Mouse (Mus musculus) megakaryocyte-erythroid progenitor cell, adult 5-6 weeks (primary cell): ENCODE measurements around the gene Mgat4c. TPM values are rescaled to one million over a fixed set of nuclear protein-coding genes. Genes with fewer than 3 reads are reported as not detected.
"Not testable (repeated sequence)": the region's sequence is repeated elsewhere in the genome, so short reads cannot be mapped to it uniquely, and the experiment has no call there.

Experiments
- ATAC-seq: replicated peaks from 2 replicates; pipeline ENCODE4 v1.8.0; 2016; ENCODE audit warnings: mild to moderate bottlenecking, inconsistent platforms; ENCODE audit not compliant: severe bottlenecking, poor library complexity, low FRiP score, low TSS enrichment
- total RNA-seq, 2 experiments: library from RNA; stranded (forward) in 1 of 2; stranded (reverse) in 1 of 2; fragments of 200-1000, 215-1000 nt in 1 of 2; fragments of >200 nt in 1 of 2; fragmentation: Nextera tagmentation in 1 of 2; gene quantifications; 2 replicates each; pipeline ENCODE4 v1.2.3; 2014 to 2017

Gene Mgat4c
- total RNA-seq, 2 experiments from 2014 or later: 0.42 to 0.70 TPM

- no peak for ATAC-seq
Measured at GRCm38 (mm10) chr10:102417654-102418272, 736.5 kb downstream of the Mgat4c start.

DNA sequence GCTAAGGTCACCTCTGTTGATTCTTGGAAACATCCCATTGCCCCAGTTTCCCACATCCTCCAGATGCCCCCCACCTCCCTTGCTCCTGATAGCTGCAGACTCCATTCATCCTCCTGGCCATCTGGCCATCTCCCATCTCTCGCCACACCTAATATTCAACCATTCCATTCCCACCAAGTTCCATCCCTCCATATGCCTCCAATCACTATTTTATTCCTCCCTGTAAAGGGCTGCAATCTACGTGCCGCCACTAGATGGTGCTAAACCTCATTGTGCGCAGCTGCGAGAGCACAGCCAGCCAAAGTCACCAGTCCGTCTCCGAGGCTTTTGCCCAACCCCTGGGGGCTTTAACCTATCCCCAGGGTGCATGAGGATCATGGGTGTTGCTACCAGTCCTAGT is 753.8 kb downstream of the Mgat4c start:
- ATAC-seq: peak; percentile 75; the same call in 1 of the 2 replicates

DNA sequence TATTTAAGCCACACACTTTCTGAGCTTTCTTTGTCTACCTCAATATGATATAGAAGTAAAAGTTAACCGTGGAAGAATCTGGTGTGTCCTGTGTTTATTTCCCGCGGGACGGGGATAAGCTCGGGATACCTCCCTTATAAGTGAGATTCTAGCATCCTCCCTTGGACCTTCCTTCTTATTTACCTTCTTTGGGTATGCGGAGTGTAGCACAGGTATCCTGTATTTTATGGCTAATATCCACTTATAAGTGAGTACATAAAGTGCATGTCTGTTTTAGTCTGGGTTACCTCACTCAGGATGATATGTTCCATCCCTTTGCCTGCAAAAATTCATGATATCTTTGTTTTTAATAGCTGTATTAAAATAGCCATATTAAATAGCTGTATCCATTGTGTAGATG is 754.2 kb downstream of the Mgat4c start:
- not testable (repeated sequence) for ATAC-seq
